ENCODE assay signal across 9 mouse cellular contexts in genomic region chr15:84445812-84446716, GRCm38 (mm10). TPM values are rescaled to one million over a fixed set of nuclear protein-coding genes. Genes with fewer than 3 reads are reported as not detected.
DNase-seq lines count a peak whose midpoint lies in the region; ATAC-seq lines count a peak whose summit lies in the region.
"Had no signal": no experiment of that assay in that cellular context is flagged by ENCODE, and none has a peak within 500 bp of the region (broad histone marks: within the 10 kb centered on the region; RNA-seq: fewer than 3 reads in every experiment).

No protein-coding gene starts in this region.

- peak overlapping the region; percentile 70 for H3K27ac ChIP-seq in heart, embryonic 10.5 days
- H3K27ac ChIP-seq in neural tube, embryonic 15.5 days (replicated peaks), result no peak overlapping the region

- intact Hi-C loops in heart, postnatal 36 days (cut with DNase I), result no loop called here

- H3K4me3 ChIP-seq in heart, embryonic 10.5 days, result peak overlapping the region; percentile 73
- H3K4me3 ChIP-seq in neural tube, embryonic 15.5 days (replicated peaks), result peak overlapping the region; percentile 57

- H3K4me1 ChIP-seq in heart, embryonic 10.5 days, result peaks cover 38% of the 10 kb centered on the region
- H3K4me1 ChIP-seq in neural tube, embryonic 15.5 days, result peaks cover 52% of the 10 kb centered on the region

- peak overlapping the region; percentile 64 for H3K9ac ChIP-seq in neural tube, embryonic 15.5 days (replicated peaks)

- peak; percentile 53 for ATAC-seq in neural tube, embryonic 15.5 days (ENCODE audit: low FRiP score)
- no peak for ATAC-seq in granulocyte monocyte progenitor cell, adult 5-6 weeks (replicated peaks; ENCODE audit: poor library complexity, severe bottlenecking)

- under 1% methylated on average over 89 of the region's 99 CpGs for WGBS in heart, embryonic 10.5 days
- 1% methylated on average over 74 of the region's 99 CpGs for WGBS in neural tube, embryonic 15.5 days

- H3K36me3 ChIP-seq in heart, embryonic 10.5 days, result no peaks in the 10 kb centered on the region
- H3K36me3 ChIP-seq in neural tube, embryonic 15.5 days, result no peaks in the 10 kb centered on the region

- peak overlapping the region; percentile 94 for H3K4me2 ChIP-seq in neural tube, embryonic 15.5 days

- DNase-seq in heart, embryonic 10.5 days (ENCODE audit: low spot score), result no peak
- no peak for DNase-seq in heart, postnatal 36 days
- peak; percentile 25 for DNase-seq in thymus, postnatal 4 days
- no peak for DNase-seq in thymus, postnatal 10 days (ENCODE audit: low spot score in 2 of 2)
- peak; percentile 45 to 57 for DNase-seq in kidney, postnatal 4 days
- no peak for DNase-seq in urinary bladder, postnatal 25 days (ENCODE audit: low spot score)

- no peaks in the 10 kb centered on the region for H3K9me3 ChIP-seq in heart, embryonic 10.5 days
- no peaks in the 10 kb centered on the region for H3K9me3 ChIP-seq in neural tube, embryonic 15.5 days (replicated peaks)

- peaks cover 88% of the 10 kb centered on the region for H3K27me3 ChIP-seq in heart, embryonic 10.5 days (ENCODE audit: insufficient read depth, poor library complexity, severe bottlenecking)
- H3K27me3 ChIP-seq in neural tube, embryonic 15.5 days (replicated peaks), result peaks cover 33% of the 10 kb centered on the region

RNA-seq across cellular contexts. Expression of gene Shisal1, which starts 0.8 kb away (rescaled TPM):
- 0.30 and 0.40 TPM in 2 replicates for polyA plus RNA-seq in heart, embryonic 10.5 days (2016; fragmentation: Nextera tagmentation; extraction: Ambion mirVana)
- total RNA-seq in heart, postnatal 36 days (2021), result 1 to 10 TPM; 1.0 to 1.1 TPM
- 8.0 and 8.4 TPM in 2 replicates for polyA plus RNA-seq in neural tube, embryonic 15.5 days (2015; fragmentation: Nextera tagmentation; extraction: Ambion mirVana)
- not detected in 2 replicates for total RNA-seq in granulocyte monocyte progenitor cell, adult 5-6 weeks (2014; fragmentation: Nextera tagmentation)
- total RNA-seq in granulocyte monocyte progenitor cell, adult 5-6 weeks (2017), result not detected in 2 replicates
- total RNA-seq: CH12.LX had no signal

Comparison
In these comparisons a context has a peak if more than half of its experiments do, and no peak if none do; other contexts are left out.
1. DNase-seq: peak in thymus, postnatal 4 days (single experiment) and kidney, postnatal 4 days (2 of 2); none in heart, embryonic 10.5 days (single experiment), heart, postnatal 36 days (0 of 2), thymus, postnatal 10 days (0 of 2) and urinary bladder, postnatal 25 days (single experiment).